Mouse (Mus musculus) liver, adult 2 months (tissue): Measurements from ENCODE around the gene Tcf21.

Experiments
- CTCF ChIP-seq: fragments of 200-500 bp; IDR thresholded peaks from 2 replicates; pipeline ENCODE4 v1.5.1; 2011; ENCODE audit warnings: low read depth, low read length, control low read depth
- POLR2A ChIP-seq: fragments of 200-500 bp; IDR thresholded peaks from 2 replicates; pipeline ENCODE4 v1.6.1; 2011; ENCODE audit warnings: low read length, control low read depth; ENCODE audit not compliant: insufficient read depth; ENCODE audit errors: extremely low read depth

DNA sequence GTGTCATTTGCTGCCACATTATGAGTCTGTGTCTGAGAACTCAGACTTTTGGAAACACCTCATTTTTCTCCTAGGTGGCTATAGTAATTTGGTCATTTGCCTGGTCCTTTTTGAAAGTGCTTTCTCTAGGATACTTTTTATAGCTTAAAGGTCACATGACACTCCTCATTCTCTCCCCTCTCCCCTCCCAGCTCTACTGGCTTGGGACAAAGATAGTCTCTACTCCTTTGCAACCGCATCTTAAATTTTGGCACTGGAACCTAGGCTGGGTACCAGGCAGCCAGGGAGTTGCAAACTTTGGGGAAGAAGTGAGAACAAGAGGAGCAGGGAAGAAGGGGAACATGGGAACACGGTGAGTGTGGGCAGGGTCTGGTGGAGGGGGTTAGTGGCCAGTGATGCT lies 5.2 kb downstream of the Tcf21 start:
- TF ChIP-seq CTCF (no peak), POLR2A (no peak)
